9 mouse cellular contexts compared by ENCODE assay signal in genomic region chr6:114916715-114916992, GRCm38 (mm10). TPM values are rescaled to one million over a fixed set of nuclear protein-coding genes. Genes with fewer than 3 reads are reported as not detected.
DNase-seq lines count a peak whose midpoint lies in the region; ATAC-seq and TF ChIP-seq lines count a peak whose summit lies in the region.
"Had no signal": no experiment of that assay in that cellular context is flagged by ENCODE, and none has a peak within 500 bp of the region (broad histone marks: within the 10 kb centered on the region; RNA-seq: fewer than 3 reads in every experiment).

No protein-coding gene starts in this region.

- no peak overlapping the region; the same call in 1 of the 2 replicates for H3K4me3 ChIP-seq in spleen, adult 2 months (ENCODE audit: extremely low read depth, insufficient read depth, insufficient read length)
- peak overlapping the region; percentile 14; the same call in 1 of the 2 replicates for H3K4me3 ChIP-seq in heart, postnatal 0 days (ENCODE audit: low read depth, low read length)
- peak overlapping the region; percentile 58 for H3K4me3 ChIP-seq in lung, embryonic 15.5 days
- H3K4me3 ChIP-seq in stomach, postnatal 0 days (ENCODE audit: low read depth, low read length), result peak overlapping the region; percentile 13

- H3K27ac ChIP-seq in spleen, adult 2 months (ENCODE audit: insufficient read depth, low read length), result peak overlapping the region; percentile 44
- H3K27ac ChIP-seq in heart, postnatal 0 days (ENCODE audit: low read depth), result peak overlapping the region; percentile 69; the same call in 1 of the 2 replicates
- H3K27ac ChIP-seq in lung, embryonic 15.5 days, result peak overlapping the region; percentile 96
- peak overlapping the region; percentile 75 for H3K27ac ChIP-seq in stomach, postnatal 0 days (replicated peaks)

- no peak for DNase-seq in spleen, adult 2 months (ENCODE audit: low read depth in 1 of 2, low spot score in 2 of 2)
- no peak for DNase-seq in spleen, postnatal 14 days (ENCODE audit: low spot score in 2 of 2)
- DNase-seq in heart, postnatal 0 days (ENCODE audit: low spot score), result no peak
- DNase-seq in stomach, postnatal 0 days (ENCODE audit: low spot score), result peak; percentile 57
- no peak for DNase-seq in layer of hippocampus, postnatal 10 days (ENCODE audit: low spot score in 2 of 2)
- DNase-seq in testis, postnatal 10 days (ENCODE audit: low spot score), result no peak
- DNase-seq in spleen, postnatal 36 days (ENCODE audit: low spot score in 2 of 2), result no peak
- DNase-seq: thymus, adult 2 months had no signal

- 16% methylated on average over 5 of the region's 5 CpGs for whole genome bisulfite sequencing in spleen, adult 2 months
- 18% methylated on average over 5 of the region's 5 CpGs for WGBS in heart, postnatal 0 days
- 7% methylated on average over 5 of the region's 5 CpGs for WGBS in lung, embryonic 15.5 days
- 8% methylated on average over 5 of the region's 5 CpGs for WGBS in stomach, postnatal 0 days

- no peak for TF ChIP-seq CTCF in spleen, adult 2 months (IDR thresholded peaks at IDR 0.05; ENCODE audit: extremely low read depth, insufficient read depth, insufficient read length, insufficient replicate concordance)
- no peak for TF ChIP-seq CTCF in heart, postnatal 0 days (IDR thresholded peaks at IDR 0.05; ENCODE audit: low read depth)
- no peak for TF ChIP-seq CTCF in stomach, postnatal 0 days (IDR thresholded peaks at IDR 0.05; ENCODE audit: low read depth)

- H3K9me3 ChIP-seq in heart, postnatal 0 days (replicated peaks; ENCODE audit: control insufficient read depth, low read length), result no peaks in the 10 kb centered on the region
- H3K9me3 ChIP-seq in lung, embryonic 15.5 days, result no peaks in the 10 kb centered on the region
- no peaks in the 10 kb centered on the region for H3K9me3 ChIP-seq in stomach, postnatal 0 days (ENCODE audit: control insufficient read depth, low read length)

- peak overlapping the region; percentile 78 for H3K4me2 ChIP-seq in heart, postnatal 0 days (ENCODE audit: low read depth, low read length)
- peak overlapping the region; percentile 58 for H3K4me2 ChIP-seq in lung, embryonic 15.5 days
- peak overlapping the region; percentile 66 for H3K4me2 ChIP-seq in stomach, postnatal 0 days (replicated peaks; ENCODE audit: low read depth)

- no peak for TF ChIP-seq POLR2A in spleen, adult 2 months (IDR thresholded peaks at IDR 0.05; ENCODE audit: low read depth, low read length)

- peaks cover 48% of the 10 kb centered on the region for H3K4me1 ChIP-seq in spleen, adult 2 months (ENCODE audit: control insufficient read depth, insufficient read depth, insufficient read length)
- peaks cover 76% of the 10 kb centered on the region for H3K4me1 ChIP-seq in heart, postnatal 0 days (ENCODE audit: control insufficient read depth, insufficient read depth)
- peaks cover 81% of the 10 kb centered on the region for H3K4me1 ChIP-seq in lung, embryonic 15.5 days
- peaks cover 22% of the 10 kb centered on the region for H3K4me1 ChIP-seq in stomach, postnatal 0 days (replicated peaks; ENCODE audit: control insufficient read depth, insufficient read depth)

- no peaks in the 10 kb centered on the region for H3K36me3 ChIP-seq in spleen, adult 2 months (ENCODE audit: control insufficient read depth, insufficient read depth, low read length)
- 0 out of 2 replicates have a peak, but pooled peaks cover 3% of the 10 kb centered on the region for H3K36me3 ChIP-seq in heart, postnatal 0 days (replicated peaks; ENCODE audit: control insufficient read depth, insufficient read depth, low read length)
- no peaks in the 10 kb centered on the region for H3K36me3 ChIP-seq in lung, embryonic 15.5 days
- no peaks in the 10 kb centered on the region for H3K36me3 ChIP-seq in stomach, postnatal 0 days (ENCODE audit: control insufficient read depth, insufficient read depth, low read length)

- ATAC-seq in heart, postnatal 0 days (ENCODE audit: insufficient read depth, low read depth), result no peak
- no peak for ATAC-seq in lung, embryonic 15.5 days (ENCODE audit: borderline replicate concordance, extremely low read depth, low FRiP score, low TSS enrichment)
- ATAC-seq in stomach, postnatal 0 days (ENCODE audit: low FRiP score, low TSS enrichment), result peak; percentile 61; the same call in 1 of the 2 replicates

- TF ChIP-seq EP300 in heart, postnatal 0 days (IDR thresholded peaks at IDR 0.05; ENCODE audit: low read depth), result no peak
- no peak for TF ChIP-seq EP300 in stomach, postnatal 0 days (optimal IDR thresholded peaks at IDR 0.05)

- 0 out of 2 replicates have a peak overlapping the region, but pooled peaks have one; percentile 20 for H3K9ac ChIP-seq in heart, postnatal 0 days (replicated peaks; ENCODE audit: low read depth, low read length)
- peak overlapping the region; percentile 39 for H3K9ac ChIP-seq in lung, embryonic 15.5 days
- 0 out of 2 replicates have a peak overlapping the region, but pooled peaks have one; percentile 13 for H3K9ac ChIP-seq in stomach, postnatal 0 days (ENCODE audit: low read length)

- H3K27me3 ChIP-seq in spleen, adult 2 months (ENCODE audit: control insufficient read depth, insufficient read depth, low read length), result no peaks in the 10 kb centered on the region
- H3K27me3 ChIP-seq in heart, postnatal 0 days (ENCODE audit: control insufficient read depth, insufficient read depth, low read length), result no peaks in the 10 kb centered on the region
- no peaks in the 10 kb centered on the region for H3K27me3 ChIP-seq in lung, embryonic 15.5 days
- no peaks in the 10 kb centered on the region for H3K27me3 ChIP-seq in stomach, postnatal 0 days (ENCODE audit: control insufficient read depth, insufficient read depth, low read length)

RNA-seq across cellular contexts. Expression of gene Vgll4, which starts 53.1 kb away (rescaled TPM):
- polyA plus RNA-seq in spleen, adult 2 months (2012; rRNA removed), result 36.1 and 43.6 TPM in 2 replicates
- total RNA-seq in heart, postnatal 0 days (2014; rRNA removed; ENCODE audit: low replicate concordance), result 50.9 and 52.2 TPM in 2 replicates
- polyA plus RNA-seq in heart, postnatal 0 days (2015; fragmentation: Nextera tagmentation; extraction: Ambion mirVana), result 38.8 and 41.5 TPM in 2 replicates
- 133 and 147 TPM in 2 replicates for polyA plus RNA-seq in lung, embryonic 15.5 days (2015; fragmentation: Nextera tagmentation; extraction: Ambion mirVana)
- 38.5 and 42.1 TPM in 2 replicates for polyA plus RNA-seq in stomach, postnatal 0 days (2015; fragmentation: Nextera tagmentation; extraction: Ambion mirVana)
- total RNA-seq in layer of hippocampus, postnatal 10 days (2021), result 10 to 100 TPM; 41.3 to 43.7 TPM

Comparison
In these comparisons a context has a peak if more than half of its experiments do, and no peak if none do; other contexts are left out.
1. H3K27ac ChIP-seq: peak in every context shown above with its lines; median percentile 96 in lung, embryonic 15.5 days; 75 in stomach, postnatal 0 days; 69 in heart, postnatal 0 days; 44 in spleen, adult 2 months.